Mouse (Mus musculus): ENCODE results near the gene Smdt1. TPM values are rescaled to one million over a fixed set of nuclear protein-coding genes. Genes with fewer than 3 reads are reported as not detected.
"Not testable (repeated sequence)": the region's sequence is repeated elsewhere in the genome, so short reads cannot be mapped to it uniquely, and the experiment has no call there.

The Smdt1 gene
- total RNA-seq, 2 experiments from 2014 or later: 136 to 138 TPM

- no peak for DNase-seq (ENCODE audit: low spot score in 2 of 2)
- intact Hi-C loops (cut with DNase I): no loop called here
These were observed 22.8 kb downstream of the Smdt1 start for GRCm38 (mm10) chr15:82361459-82362018.

- intact Hi-C loops (cut with DNase I): no loop called here
- no peak for DNase-seq (ENCODE audit: low spot score in 2 of 2)
These were observed 23.5 kb downstream of the Smdt1 start for GRCm38 (mm10) chr15:82362234-82362633.

GRCm38 (mm10) chr15:82363801-82364200 lies 25.0 kb downstream of the Smdt1 start:
- intact Hi-C loops (cut with DNase I): not testable (repeated sequence)

GRCm38 (mm10) chr15:82364561-82364960 lies 25.8 kb downstream of the Smdt1 start:
- intact Hi-C loops (cut with DNase I): not testable (repeated sequence)

More at GRCm38 (mm10) chr15:82363801-82364200, 25.0 kb downstream of the Smdt1 start:
- not testable (repeated sequence) for DNase-seq (ENCODE audit: low spot score in 2 of 2)

GRCm38 (mm10) chr15:82368146-82368545 lies 29.4 kb downstream of the Smdt1 start:
- no peak for DNase-seq (ENCODE audit: low spot score in 2 of 2)
- intact Hi-C loops (cut with DNase I): no loop called here

More at GRCm38 (mm10) chr15:82364561-82364960, 25.8 kb downstream of the Smdt1 start:
- DNase-seq (ENCODE audit: low spot score in 2 of 2): not testable (repeated sequence)

GRCm38 (mm10) chr15:82368851-82369250 lies 30.1 kb downstream of the Smdt1 start:
- intact Hi-C loops (cut with DNase I): no loop called here
- no peak for DNase-seq (ENCODE audit: low spot score in 2 of 2)

- DNase-seq (ENCODE audit: low spot score in 2 of 2): no peak
- intact Hi-C loops (cut with DNase I): no loop called here
These were observed 33.7 kb downstream of the Smdt1 start for GRCm38 (mm10) chr15:82372446-82372845.

- intact Hi-C loops (cut with DNase I): no loop called here
- DNase-seq (ENCODE audit: low spot score in 2 of 2): no peak
These were observed 34.2 kb downstream of the Smdt1 start for GRCm38 (mm10) chr15:82372991-82373390.

GRCm38 (mm10) chr15:82374437-82374836 lies 35.7 kb downstream of the Smdt1 start:
- intact Hi-C loops (cut with DNase I): no loop called here
- DNase-seq (ENCODE audit: low spot score in 2 of 2): no peak

- intact Hi-C loops (cut with DNase I): loop anchor here (2.0 kb wide), 1 partner anchor 21 kb away; the partner anchor contains the start of gene Ndufa6
These were observed 37.1 kb downstream of the Smdt1 start for GRCm38 (mm10) chr15:82375855-82376254.

GRCm38 (mm10) chr15:82376393-82377138 lies 37.8 kb downstream of the Smdt1 start:
- intact Hi-C loops (cut with DNase I): loop anchor here (2.0 kb wide), 1 partner anchor 22 kb away; the partner anchor contains the start of gene Ndufa6
- DNase-seq (ENCODE audit: low spot score in 2 of 2): peak; percentile 41 to 77

More at GRCm38 (mm10) chr15:82375855-82376254, 37.1 kb downstream of the Smdt1 start:
- DNase-seq (ENCODE audit: low spot score in 2 of 2): no peak

GRCm38 (mm10) chr15:82377701-82378100 lies 38.9 kb downstream of the Smdt1 start:
- intact Hi-C loops (cut with DNase I): loop anchor here (1.0 to 2.0 kb wide), 2 partner anchors 23 to 40 kb away; partner anchors contain the start of gene Ndufa6

GRCm38 (mm10) chr15:82378261-82379180 lies 39.8 kb downstream of the Smdt1 start:
- no peak for DNase-seq (ENCODE audit: low spot score in 2 of 2)
- intact Hi-C loops (cut with DNase I): loop anchor here (1.0 kb wide), 1 partner anchor 39 kb away; no protein-coding TSS in a partner anchor

More at GRCm38 (mm10) chr15:82377701-82378100, 38.9 kb downstream of the Smdt1 start:
- no peak for DNase-seq (ENCODE audit: low spot score in 2 of 2)

- intact Hi-C loops (cut with DNase I): no loop called here
- no peak for DNase-seq (ENCODE audit: low spot score in 2 of 2)
These were observed 40.7 kb downstream of the Smdt1 start for GRCm38 (mm10) chr15:82379511-82379870.

GRCm38 (mm10) chr15:82379871-82380713 lies 41.3 kb downstream of the Smdt1 start, which contains the start of gene Cyp2d22:
Gene Cyp2d22 (minus strand): TSS chr15:82380260.
- intact Hi-C loops (cut with DNase I): no loop called here

GRCm38 (mm10) chr15:82380714-82381062 lies 41.9 kb downstream of the Smdt1 start:
- intact Hi-C loops (cut with DNase I): no loop called here
- no peak for DNase-seq (ENCODE audit: low spot score in 2 of 2)

More at GRCm38 (mm10) chr15:82379871-82380713, 41.3 kb downstream of the Smdt1 start, which contains the start of gene Cyp2d22:
- DNase-seq (ENCODE audit: low spot score in 2 of 2): peak in 1 of 2 experiments; percentile 10

GRCm38 (mm10) chr15:82382441-82382840 lies 43.7 kb downstream of the Smdt1 start:
- DNase-seq (ENCODE audit: low spot score in 2 of 2): no peak
- intact Hi-C loops (cut with DNase I): no loop called here

GRCm38 (mm10) chr15:82385729-82386128 lies 47.0 kb downstream of the Smdt1 start:
- intact Hi-C loops (cut with DNase I): no loop called here
- DNase-seq (ENCODE audit: low spot score in 2 of 2): no peak

GRCm38 (mm10) chr15:82389916-82390315 lies 51.2 kb downstream of the Smdt1 start:
- DNase-seq (ENCODE audit: low spot score in 2 of 2); intact Hi-C loops (cut with DNase I): not testable (repeated sequence)

All from left cerebral cortex, postnatal 25 days (tissue).